ENCODE assay signal across 20 mouse cellular contexts in the genomic region with DNA sequence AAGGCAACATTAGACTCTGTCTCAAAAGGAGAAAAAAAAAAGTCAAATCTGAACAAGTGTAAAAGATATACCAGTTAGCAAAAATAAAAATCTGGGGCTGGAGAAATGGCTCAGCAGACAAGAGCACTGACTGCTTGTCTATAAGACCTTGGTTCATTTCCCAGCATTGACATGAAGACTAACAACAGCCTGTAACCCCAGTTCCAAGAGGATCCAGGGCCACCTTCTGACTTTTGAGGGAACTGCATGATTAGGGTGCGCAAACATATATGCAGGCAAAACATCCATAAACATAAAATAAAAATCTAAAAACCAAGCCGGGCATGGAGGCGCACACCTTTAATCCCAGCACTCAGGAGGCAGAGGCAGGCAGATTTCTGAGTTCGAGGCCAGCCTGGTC. TPM values are rescaled to one million over a fixed set of nuclear protein-coding genes. Genes with fewer than 3 reads are reported as not detected.
DNase-seq lines count a peak whose midpoint lies in the region; ATAC-seq and TF ChIP-seq lines count a peak whose summit lies in the region.
"Had no signal": no experiment of that assay in that cellular context is flagged by ENCODE, and none has a peak within 500 bp of the region (broad histone marks: within the 10 kb centered on the region; RNA-seq: fewer than 3 reads in every experiment).

No protein-coding gene starts in this region.

- no peaks in the 10 kb centered on the region for H3K9me3 ChIP-seq in liver, embryonic 12.5 days (replicated peaks)
- H3K9me3 ChIP-seq: embryonic facial prominence, embryonic 13.5 days; forebrain, embryonic 10.5 days; limb, embryonic 12.5 days had no signal

- 85% methylated on average over 4 of the region's 4 CpGs for WGBS in liver, adult 2 months
- WGBS in liver, embryonic 12.5 days (ENCODE audit: insufficient replicate concordance), result 79% methylated on average over 4 of the region's 4 CpGs

- no peak overlapping the region for H3K4me3 ChIP-seq in gastrocnemius, adult 2 months
- H3K4me3 ChIP-seq in liver, adult 2 months (ENCODE audit: insufficient read depth, low read depth, low read length), result no peak overlapping the region
- no peak overlapping the region for H3K4me3 ChIP-seq in liver, embryonic 12.5 days
- H3K4me3 ChIP-seq: embryonic facial prominence, embryonic 13.5 days; forebrain, embryonic 10.5 days; limb, embryonic 12.5 days had no signal

- no peak overlapping the region for H3K4me2 ChIP-seq in liver, embryonic 12.5 days
- H3K4me2 ChIP-seq: embryonic facial prominence, embryonic 13.5 days; limb, embryonic 12.5 days; midbrain, embryonic 11.5 days had no signal

- H3K79me2 ChIP-seq in liver, adult 2 months (ENCODE audit: control insufficient read depth, insufficient read depth, low read length), result peaks cover 3% of the 10 kb centered on the region; the same call in 1 of the 2 replicates

- H3K9ac ChIP-seq in liver, adult 2 months (ENCODE audit: low read depth, low read length), result no peak overlapping the region
- no peak overlapping the region for H3K9ac ChIP-seq in liver, embryonic 12.5 days
- H3K9ac ChIP-seq: embryonic facial prominence, embryonic 13.5 days; limb, embryonic 12.5 days had no signal

- H3K36me3 ChIP-seq in liver, adult 2 months (ENCODE audit: control insufficient read depth, insufficient read depth, low read length), result no peaks in the 10 kb centered on the region
- peaks cover 7% of the 10 kb centered on the region for H3K36me3 ChIP-seq in liver, embryonic 12.5 days

- ATAC-seq in liver, embryonic 12.5 days, result no peak

- DNase-seq in gastrocnemius, adult 2 months, result no peak
- DNase-seq in gastrocnemius, postnatal 25 days, result no peak
- peak; percentile 51 for DNase-seq in liver, adult 2 months (ENCODE audit: extremely low read depth, low read depth, low spot score)
- DNase-seq in 416B (ENCODE audit: low read depth), result peak; percentile 74
- peak; percentile 21 for DNase-seq in NIH3T3 (ENCODE audit: low read depth)
- no peak for DNase-seq in ovary, postnatal 10 days (ENCODE audit: low spot score)
- DNase-seq in urinary bladder, postnatal 14 days (ENCODE audit: low spot score), result no peak
- DNase-seq: adrenal gland, postnatal 14 days; heart, adult 11 months; kidney, postnatal 25 days; lung, postnatal 10 days; right cerebral cortex, postnatal 25 days had no signal

- H3K27ac ChIP-seq in gastrocnemius, adult 2 months, result no peak overlapping the region
- no peak overlapping the region for H3K27ac ChIP-seq in liver, adult 2 months (replicated peaks; ENCODE audit: insufficient read depth, low read depth, low read length)
- H3K27ac ChIP-seq in liver, embryonic 12.5 days, result no peak overlapping the region
- H3K27ac ChIP-seq: embryonic facial prominence, embryonic 13.5 days; forebrain, embryonic 10.5 days; limb, embryonic 12.5 days had no signal

- TF ChIP-seq POLR2A in liver, adult 2 months (IDR thresholded peaks at IDR 0.05; ENCODE audit: extremely low read depth, insufficient read depth, low read length), result no peak

- H3K27me3 ChIP-seq in liver, adult 2 months (ENCODE audit: control insufficient read depth, insufficient read depth, low read length), result no peaks in the 10 kb centered on the region
- H3K27me3 ChIP-seq in liver, embryonic 12.5 days (replicated peaks), result no peaks in the 10 kb centered on the region
- H3K27me3 ChIP-seq: embryonic facial prominence, embryonic 13.5 days; limb, embryonic 12.5 days had no signal

- H3K4me1 ChIP-seq in liver, adult 2 months (ENCODE audit: control insufficient read depth, insufficient read depth, low read length), result peaks cover 8% of the 10 kb centered on the region
- H3K4me1 ChIP-seq in liver, embryonic 12.5 days, result peaks cover 24% of the 10 kb centered on the region

- TF ChIP-seq CTCF in gastrocnemius, adult 2 months (IDR thresholded peaks at IDR 0.05), result peak; percentile 28
- TF ChIP-seq CTCF in liver, adult 2 months (IDR thresholded peaks at IDR 0.05; ENCODE audit: low read depth, low read length), result peak; percentile 34; the same call in 1 of the 2 replicates

- intact Hi-C loops in gastrocnemius, adult 2 months (cut with DNase I), result no loop called here

RNA-seq across cellular contexts. Expression of a gene that starts 0.6 kb away (rescaled TPM):
- total RNA-seq in gastrocnemius, adult 2 months (2021), result not detected
- total RNA-seq in gastrocnemius, postnatal 25 days (2021), result not detected
- total RNA-seq in liver, adult 2 months (2014; rRNA removed), result not detected in 2 replicates
- polyA plus RNA-seq in liver, adult 2 months (2012; rRNA removed), result not detected in 2 replicates
- not detected in 2 replicates for polyA plus RNA-seq in liver, embryonic 12.5 days (2016; fragmentation: Nextera tagmentation; extraction: Ambion mirVana)
- total RNA-seq: adrenal gland, postnatal 14 days; heart, postnatal 25 days; layer of hippocampus, postnatal 14 days had no signal
- polyA plus RNA-seq: embryonic facial prominence, embryonic 13.5 days; forebrain, embryonic 10.5 days; limb, embryonic 12.5 days; midbrain, embryonic 11.5 days had no signal

RNA-seq across cellular contexts. Expression of a gene that starts 5.3 kb away (rescaled TPM):
- total RNA-seq in gastrocnemius, adult 2 months (2021), result 10 to 100 TPM; 10.4 to 10.7 TPM
- 1 to 10 TPM; 8.3 to 9.0 TPM for total RNA-seq in gastrocnemius, postnatal 25 days (2021)
- total RNA-seq in liver, adult 2 months (2014; rRNA removed), result 10.3 and 12.2 TPM in 2 replicates
- 9.6 and 10.6 TPM in 2 replicates for polyA plus RNA-seq in liver, adult 2 months (2012; rRNA removed)
- 14.7 TPM in 2 replicates for polyA plus RNA-seq in liver, embryonic 12.5 days (2016; fragmentation: Nextera tagmentation; extraction: Ambion mirVana)

RNA-seq across cellular contexts. Expression of a gene that starts 15.3 kb away (rescaled TPM):
- total RNA-seq in gastrocnemius, adult 2 months (2021), result 10 to 100 TPM in 1 of 2 experiments, 1 to 10 TPM in 1; 9.0 to 11.5 TPM
- total RNA-seq in gastrocnemius, postnatal 25 days (2021), result 10 to 100 TPM in 1 of 2 experiments, 1 to 10 TPM in 1; 8.7 to 10.6 TPM
- total RNA-seq in liver, adult 2 months (2014; rRNA removed), result 5.7 and 6.8 TPM in 2 replicates
- 5.6 and 7.1 TPM in 2 replicates for polyA plus RNA-seq in liver, adult 2 months (2012; rRNA removed)
- polyA plus RNA-seq in liver, embryonic 12.5 days (2016; fragmentation: Nextera tagmentation; extraction: Ambion mirVana), result 16.0 and 16.5 TPM in 2 replicates

RNA-seq across cellular contexts. Expression of a gene that starts 27.2 kb away (rescaled TPM):
- total RNA-seq in gastrocnemius, adult 2 months (2021), result under 1 TPM in 1 of 2 experiments, not detected in 1; 0.17 TPM
- not detected for total RNA-seq in gastrocnemius, postnatal 25 days (2021)
- total RNA-seq in liver, adult 2 months (2014; rRNA removed), result not detected in 2 replicates
- not detected in 2 replicates for polyA plus RNA-seq in liver, adult 2 months (2012; rRNA removed)
- polyA plus RNA-seq in liver, embryonic 12.5 days (2016; fragmentation: Nextera tagmentation; extraction: Ambion mirVana), result not detected in 2 replicates
- total RNA-seq: adrenal gland, postnatal 14 days; heart, postnatal 25 days; layer of hippocampus, postnatal 14 days had no signal
- polyA plus RNA-seq: C2C12; embryonic facial prominence, embryonic 13.5 days; forebrain, embryonic 10.5 days; limb, embryonic 12.5 days; midbrain, embryonic 11.5 days had no signal

RNA-seq across cellular contexts. Expression of a gene that starts 40.5 kb away (rescaled TPM):
- total RNA-seq in gastrocnemius, adult 2 months (2021), result 10 to 100 TPM in 1 of 2 experiments, 1 to 10 TPM in 1; 9.1 to 14.3 TPM
- 10 to 100 TPM; 11.5 to 14.4 TPM for total RNA-seq in gastrocnemius, postnatal 25 days (2021)
- total RNA-seq in liver, adult 2 months (2014; rRNA removed), result 10.8 and 14.2 TPM in 2 replicates
- polyA plus RNA-seq in liver, adult 2 months (2012; rRNA removed), result 10.7 and 16.0 TPM in 2 replicates
- polyA plus RNA-seq in liver, embryonic 12.5 days (2016; fragmentation: Nextera tagmentation; extraction: Ambion mirVana), result 18.2 and 18.6 TPM in 2 replicates

Comparison
In these comparisons a context has a peak if more than half of its experiments do, and no peak if none do; other contexts are left out.
1. DNase-seq: peak in liver, adult 2 months (single experiment), 416B (single experiment) and NIH3T3 (single experiment); none in gastrocnemius, adult 2 months (single experiment), gastrocnemius, postnatal 25 days (single experiment), ovary, postnatal 10 days (single experiment) and urinary bladder, postnatal 14 days (single experiment).